Mouse (Mus musculus) G1E (cell line): Measurements from ENCODE around the gene Otop2.

Source experiments
- CTCF ChIP-seq: IDR thresholded peaks from 2 replicates; pipeline ENCODE4 v1.5.1; 2012; ENCODE audit warnings: low read depth, low read length, inconsistent platforms, mixed read lengths
- GATA1 ChIP-seq: IDR thresholded peaks from 2 replicates; pipeline ENCODE4 v1.6.1; 2012; ENCODE audit warnings: borderline replicate concordance, low read length, inconsistent platforms, mixed read lengths

DNA sequence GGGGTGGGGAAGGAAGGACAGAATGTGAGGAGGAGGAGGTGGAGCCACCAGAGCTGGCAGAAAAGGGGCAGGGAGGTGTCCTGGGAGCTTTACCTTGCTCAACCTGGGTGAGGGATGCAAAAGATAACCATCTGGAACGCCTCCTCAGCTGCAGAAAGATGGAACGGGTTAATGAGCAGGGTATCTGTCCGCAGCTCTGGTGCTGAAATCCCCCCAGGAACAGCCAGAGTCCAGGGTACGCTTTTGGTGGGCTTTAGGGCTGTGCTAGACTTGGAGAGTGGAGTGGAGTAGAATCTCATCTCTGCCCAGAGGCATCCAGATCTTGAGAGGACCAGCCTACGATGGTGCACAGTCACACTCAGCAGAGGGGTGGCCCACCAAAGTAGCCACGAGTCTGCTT is 29.2 kb downstream of the Otop2 start:
- TF ChIP-seq CTCF (no peak), GATA1 (no peak)
